Mouse (Mus musculus) forebrain, embryonic 12.5 days (tissue): ENCODE measurements around the gene Gramd1c. TPM values are rescaled to one million over a fixed set of nuclear protein-coding genes. Genes with fewer than 3 reads are reported as not detected.

Experiments used
- ATAC-seq: fragments of 200-750 bp; cut with Nextera tagmentation; 2 replicates; pipeline ENCODE4 v1.8.0; 2017; ENCODE audit warnings: moderate TSS enrichment; ENCODE audit not compliant: low FRiP score
- H3K27ac ChIP-seq: fragments of 300-500 bp; sonication (generic); 2 replicates; pipeline ENCODE4 v1.5.1; 2016; ENCODE audit warnings: mild to moderate bottlenecking
- H3K27me3 ChIP-seq: fragments of 300-500 bp; sonication (generic); 2 replicates; pipeline ENCODE4 v1.6.1; 2016; ENCODE audit warnings: mild to moderate bottlenecking
- H3K36me3 ChIP-seq: fragments of 300-500 bp; sonication (generic); replicated peaks from 2 replicates; pipeline ENCODE4 v1.6.1; 2016; ENCODE audit warnings: mild to moderate bottlenecking
- H3K4me1 ChIP-seq: fragments of 300-500 bp; sonication (generic); 2 replicates; pipeline ENCODE4 v1.6.1; 2016
- H3K4me2 ChIP-seq: fragments of 300-500 bp; sonication (generic); 2 replicates; pipeline ENCODE4 v1.6.1; 2016; ENCODE audit warnings: mild to moderate bottlenecking, moderate library complexity
- H3K4me3 ChIP-seq: fragments of 300-500 bp; sonication (generic); replicated peaks from 2 replicates; pipeline ENCODE4 v1.5.1; 2016; ENCODE audit warnings: mild to moderate bottlenecking
- H3K9ac ChIP-seq: fragments of 300-500 bp; sonication (generic); 2 replicates; pipeline ENCODE4 v1.6.1; 2016; ENCODE audit warnings: mild to moderate bottlenecking
- H3K9me3 ChIP-seq: fragments of 300-500 bp; sonication (generic); 2 replicates; pipeline ENCODE4 v1.6.1; 2016
- WGBS: fragments of 180-500 bp; shearing (Covaris S2); methylation state at CpG from one replicate; pipeline ENCODE4 v1.1.7; 2016; 5-methylcytosine and 5-hydroxymethylcytosine counted together
- polyA plus RNA-seq: library from polyadenylated mRNA; unstranded; fragments of >200 nt; fragmentation: Nextera tagmentation; extraction: Ambion mirVana; gene quantifications from 2 replicates; pipeline ENCODE4 v1.2.1, GENCODE M21; 2016

The Gramd1c gene
- polyA plus RNA-seq, 1 experiment from 2014 or later, result 3.9 TPM

GRCm38 (mm10) chr16:43972391-43972790, 90.8 kb downstream of the Gramd1c start:
- H3K4me2 ChIP-seq, result no peak overlapping the region
- H3K9ac ChIP-seq, result no peak overlapping the region
- 97% methylated on average over 2 of the region's 2 CpGs for WGBS
- no peak for ATAC-seq
- no peaks in the 10 kb centered on the region for H3K4me1 ChIP-seq
- no peak overlapping the region for H3K4me3 ChIP-seq
- peaks cover 10% of the 10 kb centered on the region; the same call in 1 of the 2 replicates for H3K27me3 ChIP-seq
- no peaks in the 10 kb centered on the region for H3K36me3 ChIP-seq
- no peaks in the 10 kb centered on the region for H3K9me3 ChIP-seq
- no peak overlapping the region for H3K27ac ChIP-seq

- Histone ChIP-seq H3K36me3 (no peaks in the 10 kb centered on the region), H3K9ac (no peak overlapping the region), H3K9me3 (no peaks in the 10 kb centered on the region), H3K4me2 (no peak overlapping the region), H3K4me1 (no peaks in the 10 kb centered on the region), H3K27ac (no peak overlapping the region), H3K4me3 (no peak overlapping the region), H3K27me3 (peaks cover 7% of the 10 kb centered on the region; the same call in 1 of the 2 replicates)
- ATAC-seq, result no peak
- 94% methylated on average over 9 of the region's 9 CpGs for WGBS
Observed at GRCm38 (mm10) chr16:43971741-43972140, 91.4 kb downstream of the Gramd1c start.

- 0 out of 2 replicates have a peak, but pooled peaks cover 3% of the 10 kb centered on the region for H3K27me3 ChIP-seq
- no peak overlapping the region for H3K4me3 ChIP-seq
- H3K9me3 ChIP-seq, result no peaks in the 10 kb centered on the region
- H3K36me3 ChIP-seq, result no peaks in the 10 kb centered on the region
- no peak overlapping the region for H3K4me2 ChIP-seq
- no peak for ATAC-seq
- no peak overlapping the region for H3K27ac ChIP-seq
- WGBS, result 93% methylated on average over 11 of the region's 11 CpGs
- 0 out of 2 replicates have a peak, but pooled peaks cover 2% of the 10 kb centered on the region for H3K4me1 ChIP-seq
- no peak overlapping the region for H3K9ac ChIP-seq
Observed at GRCm38 (mm10) chr16:43971189-43971588, 92.0 kb downstream of the Gramd1c start.

GRCm38 (mm10) chr16:43970426-43970825, 92.7 kb downstream of the Gramd1c start:
- Histone ChIP-seq H3K4me1 (0 out of 2 replicates have a peak, but pooled peaks cover 6% of the 10 kb centered on the region), H3K4me3 (no peak overlapping the region), H3K27ac (no peak overlapping the region), H3K4me2 (no peak overlapping the region), H3K9me3 (no peaks in the 10 kb centered on the region), H3K9ac (no peak overlapping the region), H3K36me3 (no peaks in the 10 kb centered on the region), H3K27me3 (no peaks in the 10 kb centered on the region)
- no peak for ATAC-seq
- WGBS, result 89% methylated on average over 3 of the region's 3 CpGs

- Histone ChIP-seq H3K27me3 (no peaks in the 10 kb centered on the region), H3K4me1 (0 out of 2 replicates have a peak, but pooled peaks cover 9% of the 10 kb centered on the region), H3K9ac (no peak overlapping the region), H3K4me2 (no peak overlapping the region), H3K4me3 (no peak overlapping the region), H3K27ac (0 out of 2 replicates have a peak overlapping the region, but pooled peaks have one; percentile 5), H3K36me3 (peaks cover 4% of the 10 kb centered on the region; the same call in 1 of the 2 replicates), H3K9me3 (no peaks in the 10 kb centered on the region)
- 76% methylated on average over 13 of the region's 13 CpGs for WGBS
- 0 out of 2 replicates have a peak, but pooled peaks have one; percentile 52 for ATAC-seq
Observed at GRCm38 (mm10) chr16:43965781-43966389, 97.3 kb downstream of the Gramd1c start.

GRCm38 (mm10) chr16:43963780-43964179, 99.4 kb downstream of the Gramd1c start:
- 85% methylated on average over 3 of the region's 3 CpGs for WGBS
- H3K27ac ChIP-seq, result no peak overlapping the region
- no peaks in the 10 kb centered on the region for H3K9me3 ChIP-seq
- H3K9ac ChIP-seq, result no peak overlapping the region
- no peak for ATAC-seq
- H3K4me3 ChIP-seq, result no peak overlapping the region
- H3K4me1 ChIP-seq, result 0 out of 2 replicates have a peak, but pooled peaks cover 9% of the 10 kb centered on the region
- no peaks in the 10 kb centered on the region for H3K27me3 ChIP-seq
- no peak overlapping the region for H3K4me2 ChIP-seq
- peaks cover 10% of the 10 kb centered on the region; the same call in 1 of the 2 replicates for H3K36me3 ChIP-seq

GRCm38 (mm10) chr16:43963291-43963690, 99.9 kb downstream of the Gramd1c start:
- ATAC-seq, result no peak

GRCm38 (mm10) chr16:43958038-43958437, 105.1 kb downstream of the Gramd1c start:
- ATAC-seq, result no peak
- H3K36me3 ChIP-seq, result peaks cover 6% of the 10 kb centered on the region; the same call in 1 of the 2 replicates
- H3K9me3 ChIP-seq, result no peaks in the 10 kb centered on the region
- no peak overlapping the region for H3K4me3 ChIP-seq
- 86% methylated on average over 4 of the region's 4 CpGs for WGBS
- no peak overlapping the region for H3K9ac ChIP-seq
- no peak overlapping the region for H3K27ac ChIP-seq
- no peak overlapping the region for H3K4me2 ChIP-seq
- H3K4me1 ChIP-seq, result no peaks in the 10 kb centered on the region
- H3K27me3 ChIP-seq, result no peaks in the 10 kb centered on the region

More at GRCm38 (mm10) chr16:43963291-43963690, 99.9 kb downstream of the Gramd1c start:
- H3K36me3 ChIP-seq, result peaks cover 10% of the 10 kb centered on the region; the same call in 1 of the 2 replicates
- no peak overlapping the region for H3K9ac ChIP-seq
- WGBS, result 93% methylated on average over 9 of the region's 9 CpGs
- 0 out of 2 replicates have a peak, but pooled peaks cover 9% of the 10 kb centered on the region for H3K4me1 ChIP-seq
- no peaks in the 10 kb centered on the region for H3K9me3 ChIP-seq
- H3K4me2 ChIP-seq, result no peak overlapping the region
- H3K27ac ChIP-seq, result no peak overlapping the region
- no peaks in the 10 kb centered on the region for H3K27me3 ChIP-seq
- H3K4me3 ChIP-seq, result no peak overlapping the region

GRCm38 (mm10) chr16:43954913-43955312, 108.2 kb downstream of the Gramd1c start:
- no peak overlapping the region for H3K4me3 ChIP-seq
- H3K36me3 ChIP-seq, result peaks cover 4% of the 10 kb centered on the region; the same call in 1 of the 2 replicates
- ATAC-seq, result no peak
- H3K27me3 ChIP-seq, result no peaks in the 10 kb centered on the region
- no peak overlapping the region for H3K9ac ChIP-seq
- 89% methylated on average over 6 of the region's 6 CpGs for WGBS
- no peak overlapping the region for H3K4me2 ChIP-seq
- H3K9me3 ChIP-seq, result no peaks in the 10 kb centered on the region
- H3K27ac ChIP-seq, result no peak overlapping the region
- H3K4me1 ChIP-seq, result no peaks in the 10 kb centered on the region

GRCm38 (mm10) chr16:43951591-43951990, 111.6 kb downstream of the Gramd1c start:
- H3K4me2 ChIP-seq, result no peak overlapping the region
- H3K27me3 ChIP-seq, result no peaks in the 10 kb centered on the region
- no peak for ATAC-seq
- no peak overlapping the region for H3K27ac ChIP-seq
- 88% methylated on average over 4 of the region's 4 CpGs for WGBS
- H3K9me3 ChIP-seq, result no peaks in the 10 kb centered on the region
- H3K36me3 ChIP-seq, result no peaks in the 10 kb centered on the region; the same call in 1 of the 2 replicates
- no peaks in the 10 kb centered on the region for H3K4me1 ChIP-seq
- no peak overlapping the region for H3K4me3 ChIP-seq
- H3K9ac ChIP-seq, result no peak overlapping the region

- Histone ChIP-seq H3K9me3 (no peaks in the 10 kb centered on the region), H3K36me3 (no peaks in the 10 kb centered on the region), H3K27ac (no peak overlapping the region), H3K4me2 (no peak overlapping the region), H3K4me3 (no peak overlapping the region), H3K9ac (no peak overlapping the region), H3K4me1 (no peaks in the 10 kb centered on the region), H3K27me3 (no peaks in the 10 kb centered on the region)
- ATAC-seq, result no peak
- 79% methylated on average over 3 of the region's 3 CpGs for WGBS
Observed at GRCm38 (mm10) chr16:43945869-43946268, 117.3 kb downstream of the Gramd1c start.

GRCm38 (mm10) chr16:43945351-43945750, 117.8 kb downstream of the Gramd1c start:
- Histone ChIP-seq H3K27ac (no peak overlapping the region), H3K9me3 (no peaks in the 10 kb centered on the region)

GRCm38 (mm10) chr16:43940846-43941245, 122.3 kb downstream of the Gramd1c start:
- Histone ChIP-seq H3K4me1 (no peaks in the 10 kb centered on the region), H3K27me3 (no peaks in the 10 kb centered on the region), H3K4me2 (no peak overlapping the region), H3K9me3 (no peaks in the 10 kb centered on the region), H3K4me3 (no peak overlapping the region), H3K36me3 (no peaks in the 10 kb centered on the region), H3K9ac (no peak overlapping the region), H3K27ac (no peak overlapping the region)
- ATAC-seq, result no peak
- WGBS, result 88% methylated on average over 4 of the region's 4 CpGs

More at GRCm38 (mm10) chr16:43945351-43945750, 117.8 kb downstream of the Gramd1c start:
- Histone ChIP-seq H3K4me2 (no peak overlapping the region), H3K27me3 (no peaks in the 10 kb centered on the region), H3K9ac (no peak overlapping the region), H3K36me3 (no peaks in the 10 kb centered on the region), H3K4me1 (no peaks in the 10 kb centered on the region), H3K4me3 (no peak overlapping the region)
- 93% methylated on average over 3 of the region's 3 CpGs for WGBS
- ATAC-seq, result no peak
